Mouse (Mus musculus) brain, embryonic 18.5 days (tissue): ENCODE results near the gene Ddx11.
"Not testable (repeated sequence)": the region's sequence is repeated elsewhere in the genome, so short reads cannot be mapped to it uniquely, and the experiment has no call there.

Experiments used
- DNase-seq: peaks from one replicate; pipeline ENCODE4 v3.0.0-alpha.2; 2012; ENCODE audit warnings: low read depth, low spot score

Gene Ddx11

DNA sequence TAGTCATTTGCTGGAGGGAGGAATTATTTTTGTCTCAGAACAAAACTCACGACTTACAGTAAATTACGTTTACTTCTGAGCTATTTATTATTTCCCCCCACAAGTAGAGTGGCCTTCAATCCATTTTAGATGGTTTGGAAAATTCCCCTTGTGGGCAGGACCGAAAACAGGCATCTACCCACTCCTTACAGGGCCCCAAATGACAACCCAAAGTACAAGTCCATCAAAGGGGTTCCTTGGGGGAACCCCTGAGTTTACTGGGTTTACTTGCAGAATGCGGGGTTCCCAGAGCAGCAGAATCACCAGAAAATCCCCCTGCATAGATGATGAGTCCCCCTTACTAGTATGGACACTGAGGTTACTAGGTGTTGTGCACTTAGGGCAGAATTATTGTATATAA is 11.2 kb upstream of the Ddx11 start:
- no peak for DNase-seq

DNA sequence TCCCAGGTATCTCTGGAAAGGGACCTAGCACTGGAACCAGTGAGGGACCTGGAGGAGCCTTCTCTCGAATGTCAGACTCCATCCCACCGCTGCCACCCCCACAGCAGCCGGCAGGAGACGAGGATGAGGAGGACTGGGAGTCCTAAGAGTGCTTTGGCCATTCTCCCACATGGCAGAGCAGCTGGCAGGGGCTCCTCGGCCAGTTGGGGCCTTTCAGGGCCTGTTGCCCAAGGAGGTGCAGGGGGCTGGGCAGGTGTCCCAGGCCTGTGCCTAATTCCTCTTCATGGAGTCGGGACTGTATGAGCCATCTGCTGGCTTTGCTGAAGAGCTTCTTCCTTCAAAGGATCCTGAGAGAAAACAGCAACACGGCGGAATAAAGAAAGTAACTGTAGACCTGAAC is 4.3 kb upstream of the Ddx11 start:
- no peak for DNase-seq

DNA sequence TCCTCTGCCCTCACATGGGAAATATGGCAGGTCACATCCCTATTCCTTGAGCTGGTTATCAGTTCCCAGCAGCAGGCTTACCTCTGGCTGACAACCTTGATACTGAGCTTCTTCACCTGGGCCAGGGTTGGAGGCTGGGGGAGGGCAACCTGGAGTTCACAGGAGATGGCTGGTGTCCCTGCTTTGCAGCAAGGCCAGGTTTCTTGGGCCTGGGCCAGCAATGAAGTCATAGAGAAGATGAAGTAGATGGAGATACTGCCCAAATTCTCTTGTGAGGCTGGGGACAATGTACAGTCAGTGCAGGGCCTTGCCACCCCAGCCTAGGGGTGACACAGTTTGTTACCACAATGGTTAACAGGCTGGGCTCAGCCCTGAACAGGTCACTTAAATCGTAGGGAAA is 2.6 kb upstream of the Ddx11 start:
- no peak for DNase-seq

DNA sequence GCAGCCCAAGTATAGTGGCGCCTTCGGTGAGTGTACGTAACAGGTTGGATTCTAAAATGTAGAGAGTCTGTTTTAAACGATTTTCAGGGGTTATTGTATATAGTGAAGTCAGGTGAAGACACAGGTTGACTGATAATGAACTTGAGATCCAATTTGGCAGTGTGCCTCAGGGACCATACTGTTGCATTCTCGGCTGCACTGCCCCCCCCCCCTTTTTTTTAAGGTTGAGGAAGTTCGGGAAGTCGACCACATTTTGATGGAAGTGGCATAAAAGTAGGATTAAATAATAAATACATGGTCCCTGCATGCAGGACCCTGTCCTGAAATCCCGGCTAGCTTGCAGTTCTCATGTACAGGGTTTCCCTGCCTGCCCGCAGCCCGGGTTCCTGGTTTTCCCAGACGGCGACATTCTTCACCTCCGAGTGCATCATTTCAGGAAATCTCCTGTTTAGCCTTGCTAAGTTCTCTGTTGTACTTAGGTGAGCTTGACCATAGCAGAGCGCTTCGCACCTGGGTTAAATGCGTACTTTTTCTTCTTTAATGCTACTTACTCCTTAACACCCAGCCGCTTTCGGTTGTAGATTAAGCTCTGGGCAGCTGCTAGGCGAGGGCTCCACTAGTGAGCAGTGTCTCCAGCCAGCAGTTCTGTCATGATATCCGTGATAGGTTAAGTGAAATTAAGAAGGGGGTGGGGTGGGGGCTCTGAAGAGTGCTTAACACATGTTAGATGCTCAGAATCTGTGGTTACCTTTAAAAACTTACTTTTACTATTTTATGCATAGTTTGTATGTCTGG is 693 bp downstream of the Ddx11 start:
- DNase-seq: no peak

GRCm38 (mm10) chr17:66125211-66125610 is 1.9 kb downstream of the Ddx11 start:
- no peak for DNase-seq

- DNase-seq: no peak
These were observed 7.1 kb downstream of the Ddx11 start for GRCm38 (mm10) chr17:66130371-66130770.

- DNase-seq: no peak
These were observed 7.9 kb downstream of the Ddx11 start for GRCm38 (mm10) chr17:66131212-66131611.

GRCm38 (mm10) chr17:66152706-66153662 is 29.7 kb downstream of the Ddx11 start:
- not testable (repeated sequence) for DNase-seq

DNA sequence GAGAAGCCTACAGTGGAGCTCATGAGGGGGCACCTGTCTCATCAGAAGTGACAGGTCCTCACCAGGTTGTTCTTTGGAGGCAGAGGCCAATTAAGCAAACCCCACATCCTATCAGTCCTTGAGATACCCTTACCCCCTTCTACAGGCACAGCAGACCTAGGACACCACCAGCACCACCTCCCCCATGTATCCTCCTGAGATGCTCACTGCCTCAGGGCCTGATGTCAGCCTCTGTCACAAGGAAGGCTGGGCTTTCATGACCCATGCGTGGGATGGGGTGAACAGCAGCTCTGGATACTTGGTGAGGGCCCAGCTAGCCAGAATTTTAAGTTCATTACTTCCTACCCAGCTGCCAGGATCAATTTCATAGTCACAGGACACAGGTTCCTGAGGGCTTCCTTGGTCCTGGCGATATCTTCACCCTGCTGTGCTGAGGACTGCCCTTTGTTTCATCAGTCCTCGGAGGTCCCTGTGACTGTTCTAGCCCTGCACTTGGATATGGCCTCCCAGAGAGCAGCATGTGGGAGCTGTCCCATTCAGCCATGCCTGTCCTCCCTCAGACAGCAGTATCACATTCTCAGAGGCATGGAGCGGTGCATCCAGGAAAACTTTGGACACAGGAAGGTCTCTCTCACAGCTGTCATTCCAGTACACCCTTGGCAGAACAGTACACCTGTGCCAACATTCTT is 30.6 kb downstream of the Ddx11 start:
- not testable (repeated sequence) for DNase-seq

DNA sequence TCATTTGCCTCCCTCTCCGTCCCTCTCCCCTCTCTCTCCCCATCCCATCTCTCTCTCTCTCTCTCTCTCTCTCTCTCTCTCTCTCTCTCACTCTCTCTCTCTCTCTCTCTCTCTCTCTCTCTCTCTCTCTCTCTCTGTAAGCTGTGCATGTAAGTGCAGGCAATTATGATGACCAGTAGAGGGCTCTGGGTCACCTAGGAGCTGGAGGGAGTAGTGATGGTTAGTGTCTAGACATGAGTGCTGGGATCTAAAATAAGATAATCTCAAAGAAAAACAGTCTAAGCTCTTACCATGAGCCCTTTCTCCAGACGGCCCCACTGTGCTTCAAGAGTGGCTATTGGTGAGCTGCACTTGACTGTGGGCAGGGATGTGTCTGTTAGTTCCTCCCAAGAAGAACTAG is 31.6 kb downstream of the Ddx11 start:
- no peak for DNase-seq

GRCm38 (mm10) chr17:66158271-66158670 is 35.0 kb downstream of the Ddx11 start:
- DNase-seq: no peak

DNA sequence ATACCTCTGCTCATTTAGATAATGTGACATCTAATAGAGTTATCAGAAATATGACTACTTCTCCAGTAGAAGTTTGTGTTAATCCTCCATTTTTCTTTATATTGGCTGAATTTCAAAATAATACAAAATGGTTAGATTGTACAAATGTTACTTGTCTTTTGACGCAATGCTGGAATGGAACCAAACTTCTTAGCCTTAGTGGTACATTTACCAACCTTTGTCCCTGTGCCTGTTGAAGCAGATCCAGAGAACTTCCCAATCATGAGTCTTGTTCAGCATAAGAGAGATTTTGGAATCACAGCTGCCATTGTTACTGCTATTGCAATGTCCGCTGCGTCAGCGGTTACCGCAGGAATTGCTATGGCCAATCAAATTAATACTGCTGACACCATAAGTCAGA is 43.8 kb downstream of the Ddx11 start:
- not testable (repeated sequence) for DNase-seq

- not testable (repeated sequence) for DNase-seq
These were observed 47.7 kb downstream of the Ddx11 start for GRCm38 (mm10) chr17:66170971-66171370.

DNA sequence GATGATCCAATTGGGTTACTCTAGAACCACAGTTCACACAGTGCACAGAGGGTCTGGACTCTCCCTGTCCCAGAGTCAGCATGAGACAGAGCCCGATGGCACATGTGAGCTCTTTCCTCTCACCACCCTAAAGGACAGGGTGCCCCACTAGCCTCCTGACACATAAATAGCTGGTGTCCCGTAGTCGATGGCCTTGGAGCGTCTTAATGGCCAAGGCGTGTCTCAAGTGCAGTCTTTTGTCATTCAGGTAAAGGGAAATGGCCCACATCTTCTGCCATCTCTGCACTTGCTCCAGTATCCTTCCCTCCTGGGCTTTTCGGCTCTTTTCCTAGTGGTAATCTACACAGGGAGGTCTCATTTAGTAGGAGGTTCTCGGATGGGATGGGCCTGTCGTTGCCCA is 67.3 kb downstream of the Ddx11 start:
- no peak for DNase-seq

DNA sequence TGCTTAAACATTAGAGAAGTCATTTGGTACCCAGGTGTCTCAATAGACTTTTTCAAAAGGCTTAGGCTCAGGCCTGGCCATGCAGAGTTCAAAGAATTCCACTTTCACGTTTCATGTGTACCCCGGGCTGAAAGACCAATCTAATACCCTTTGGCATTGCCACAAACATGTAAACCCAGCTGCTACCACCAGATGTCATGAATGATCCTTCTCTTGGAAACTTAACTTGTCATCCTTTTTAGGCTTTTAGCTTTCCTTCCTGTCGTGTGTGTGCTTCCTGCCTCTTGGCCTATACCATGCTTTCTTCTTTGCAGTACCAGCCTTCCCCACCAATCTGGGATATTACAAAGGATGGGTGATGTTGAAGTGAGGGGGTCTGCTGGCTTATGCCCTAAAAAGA is 73.7 kb downstream of the Ddx11 start:
- no peak for DNase-seq
